Comparison of ENCODE assay signal across 20 mouse cellular contexts in the genomic region with DNA sequence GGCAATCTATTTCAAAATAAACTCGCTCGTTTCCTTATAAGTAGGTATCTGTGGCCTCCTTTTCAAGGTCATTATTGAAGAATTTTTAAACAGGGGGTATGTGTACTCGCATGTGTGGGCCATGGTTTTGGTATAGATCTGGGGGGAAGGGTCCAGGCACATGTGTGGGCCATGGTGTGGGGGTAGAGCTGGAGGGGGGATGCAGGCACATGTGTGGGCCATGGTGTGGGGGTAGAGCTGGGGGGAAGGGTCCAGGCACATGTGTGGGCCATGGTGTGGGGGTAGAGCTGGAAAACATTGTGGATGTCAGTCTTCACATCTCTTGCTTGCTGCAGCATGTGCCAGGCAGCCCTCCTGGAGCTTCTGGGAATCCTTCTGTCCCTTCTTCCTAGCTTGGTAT. TPM values are rescaled to one million over a fixed set of nuclear protein-coding genes. Genes with fewer than 3 reads are reported as not detected.
DNase-seq lines count a peak whose midpoint lies in the region; ATAC-seq lines count a peak whose summit lies in the region.
"Had no signal": no experiment of that assay in that cellular context is flagged by ENCODE, and none has a peak within 500 bp of the region (broad histone marks: within the 10 kb centered on the region; RNA-seq: fewer than 3 reads in every experiment).

No protein-coding gene starts in this region.

- H3K4me2 ChIP-seq in hindbrain, embryonic 15.5 days, result no peak overlapping the region
- H3K4me2 ChIP-seq in hindbrain, embryonic 16.5 days (ENCODE audit: low read length), result no peak overlapping the region
- H3K4me2 ChIP-seq in limb, embryonic 11.5 days (ENCODE audit: low read depth, severe bottlenecking), result no peak overlapping the region
- no peak overlapping the region for H3K4me2 ChIP-seq in midbrain, embryonic 15.5 days
- H3K4me2 ChIP-seq: embryonic facial prominence, embryonic 15.5 days had no signal

- ATAC-seq in hindbrain, embryonic 15.5 days (ENCODE audit: low FRiP score, low read depth), result no peak
- no peak for ATAC-seq in hindbrain, embryonic 16.5 days
- ATAC-seq in limb, embryonic 11.5 days (ENCODE audit: insufficient number of reproducible peaks, low FRiP score, low TSS enrichment, low read depth), result 0 out of 2 replicates have a peak, but pooled peaks have one; percentile 57
- ATAC-seq in midbrain, embryonic 15.5 days (replicated peaks), result no peak
- ATAC-seq: forebrain, embryonic 14.5 days had no signal

- H3K36me3 ChIP-seq in hindbrain, embryonic 15.5 days, result no peaks in the 10 kb centered on the region
- H3K36me3 ChIP-seq in hindbrain, embryonic 16.5 days (ENCODE audit: control insufficient read depth, insufficient read depth, low read length), result peaks cover 5% of the 10 kb centered on the region; the same call in 1 of the 2 replicates
- H3K36me3 ChIP-seq in limb, embryonic 11.5 days (ENCODE audit: control insufficient read depth, insufficient read depth, low read length), result no peaks in the 10 kb centered on the region
- peaks cover 13% of the 10 kb centered on the region for H3K36me3 ChIP-seq in limb, embryonic 10.5 days
- H3K36me3 ChIP-seq in midbrain, embryonic 15.5 days (replicated peaks), result no peaks in the 10 kb centered on the region
- H3K36me3 ChIP-seq in midbrain, embryonic 10.5 days, result peaks cover 13% of the 10 kb centered on the region

- no peaks in the 10 kb centered on the region for H3K9me3 ChIP-seq in hindbrain, embryonic 15.5 days
- no peaks in the 10 kb centered on the region for H3K9me3 ChIP-seq in hindbrain, embryonic 16.5 days (ENCODE audit: control insufficient read depth, low read length)
- no peaks in the 10 kb centered on the region for H3K9me3 ChIP-seq in limb, embryonic 11.5 days (ENCODE audit: control insufficient read depth, low read length)
- H3K9me3 ChIP-seq in limb, embryonic 10.5 days (replicated peaks), result no peaks in the 10 kb centered on the region
- H3K9me3 ChIP-seq in midbrain, embryonic 15.5 days, result no peaks in the 10 kb centered on the region
- H3K9me3 ChIP-seq in midbrain, embryonic 10.5 days (replicated peaks), result no peaks in the 10 kb centered on the region
- H3K9me3 ChIP-seq: embryonic facial prominence, embryonic 15.5 days; forebrain, embryonic 10.5 days; heart, embryonic 10.5 days had no signal

- H3K27ac ChIP-seq in hindbrain, embryonic 15.5 days (replicated peaks), result 0 out of 2 replicates have a peak overlapping the region, but pooled peaks have one; percentile 32
- H3K27ac ChIP-seq in hindbrain, embryonic 16.5 days (ENCODE audit: low read depth, low read length), result no peak overlapping the region
- no peak overlapping the region for H3K27ac ChIP-seq in limb, embryonic 11.5 days (replicated peaks; ENCODE audit: low read depth, low read length)
- no peak overlapping the region for H3K27ac ChIP-seq in limb, embryonic 10.5 days
- H3K27ac ChIP-seq in midbrain, embryonic 15.5 days, result peak overlapping the region; percentile 45; the same call in 1 of the 2 replicates
- H3K27ac ChIP-seq in midbrain, embryonic 10.5 days (replicated peaks), result no peak overlapping the region
- H3K27ac ChIP-seq: embryonic facial prominence, embryonic 15.5 days; forebrain, embryonic 10.5 days; heart, embryonic 10.5 days had no signal

- H3K27me3 ChIP-seq in hindbrain, embryonic 15.5 days, result no peaks in the 10 kb centered on the region
- no peaks in the 10 kb centered on the region for H3K27me3 ChIP-seq in hindbrain, embryonic 16.5 days (replicated peaks; ENCODE audit: control insufficient read depth, insufficient read depth, low read length)
- H3K27me3 ChIP-seq in limb, embryonic 11.5 days (ENCODE audit: control insufficient read depth, insufficient read depth, low read length), result no peaks in the 10 kb centered on the region
- H3K27me3 ChIP-seq in limb, embryonic 10.5 days (ENCODE audit: low read depth, poor library complexity, severe bottlenecking), result no peaks in the 10 kb centered on the region
- no peaks in the 10 kb centered on the region for H3K27me3 ChIP-seq in midbrain, embryonic 15.5 days (replicated peaks)
- no peaks in the 10 kb centered on the region for H3K27me3 ChIP-seq in midbrain, embryonic 10.5 days (ENCODE audit: low read depth, poor library complexity, severe bottlenecking)
- H3K27me3 ChIP-seq: embryonic facial prominence, embryonic 15.5 days had no signal

- H3K9ac ChIP-seq in hindbrain, embryonic 15.5 days, result no peak overlapping the region
- H3K9ac ChIP-seq in hindbrain, embryonic 16.5 days (ENCODE audit: low read depth, low read length), result no peak overlapping the region
- no peak overlapping the region for H3K9ac ChIP-seq in limb, embryonic 11.5 days (ENCODE audit: low read length)
- no peak overlapping the region for H3K9ac ChIP-seq in midbrain, embryonic 15.5 days
- H3K9ac ChIP-seq: embryonic facial prominence, embryonic 15.5 days had no signal

- DNase-seq in limb, embryonic 11.5 days (ENCODE audit: low spot score), result no peak
- no peak for DNase-seq in limb, embryonic 10.5 days (ENCODE audit: low spot score)
- no peak for DNase-seq in midbrain, embryonic 10.5 days (ENCODE audit: low spot score)
- DNase-seq: adrenal gland, adult 2 months; adrenal gland, postnatal 25 days; cerebellum, adult 18-20 months; cerebellum, adult 9-11 months; cerebellum, postnatal 36 days; heart, adult 18-20 months; heart, postnatal 10 days; heart, postnatal 4 days had no signal

- H3K4me1 ChIP-seq in hindbrain, embryonic 15.5 days (replicated peaks), result no peaks in the 10 kb centered on the region
- H3K4me1 ChIP-seq in hindbrain, embryonic 16.5 days (ENCODE audit: control insufficient read depth, insufficient read depth, low read depth, low read length), result no peaks in the 10 kb centered on the region; the same call in 1 of the 2 replicates
- H3K4me1 ChIP-seq in limb, embryonic 11.5 days (ENCODE audit: control insufficient read depth, insufficient read depth, low read length), result 0 out of 2 replicates have a peak, but pooled peaks cover 2% of the 10 kb centered on the region
- H3K4me1 ChIP-seq in limb, embryonic 10.5 days, result peaks cover 11% of the 10 kb centered on the region
- H3K4me1 ChIP-seq in midbrain, embryonic 15.5 days, result peaks cover 5% of the 10 kb centered on the region; the same call in 1 of the 2 replicates
- no peaks in the 10 kb centered on the region for H3K4me1 ChIP-seq in midbrain, embryonic 10.5 days
- H3K4me1 ChIP-seq: forebrain, embryonic 10.5 days; heart, embryonic 10.5 days had no signal

- 93% methylated on average over 3 of the region's 3 CpGs for WGBS in hindbrain, embryonic 15.5 days
- WGBS in hindbrain, embryonic 16.5 days, result 92% methylated on average over 3 of the region's 3 CpGs
- 86% methylated on average over 3 of the region's 3 CpGs for WGBS in limb, embryonic 11.5 days
- 89% methylated on average over 3 of the region's 3 CpGs for WGBS in limb, embryonic 10.5 days
- 88% methylated on average over 3 of the region's 3 CpGs for WGBS in midbrain, embryonic 15.5 days
- WGBS in midbrain, embryonic 10.5 days, result 91% methylated on average over 3 of the region's 3 CpGs

- no peak overlapping the region for H3K4me3 ChIP-seq in hindbrain, embryonic 15.5 days
- H3K4me3 ChIP-seq in hindbrain, embryonic 16.5 days (ENCODE audit: low read length), result no peak overlapping the region
- H3K4me3 ChIP-seq in limb, embryonic 11.5 days (ENCODE audit: low read depth, low read length), result no peak overlapping the region
- H3K4me3 ChIP-seq in limb, embryonic 10.5 days, result no peak overlapping the region
- H3K4me3 ChIP-seq in midbrain, embryonic 15.5 days, result no peak overlapping the region
- H3K4me3 ChIP-seq in midbrain, embryonic 10.5 days, result no peak overlapping the region
- H3K4me3 ChIP-seq: embryonic facial prominence, embryonic 15.5 days; erythroblast, embryonic 14.5 days; forebrain, embryonic 10.5 days; heart, embryonic 10.5 days had no signal

RNA-seq across cellular contexts. Expression of a gene that starts 47.3 kb away (rescaled TPM):
- polyA plus RNA-seq in hindbrain, embryonic 15.5 days (2015; fragmentation: Nextera tagmentation; extraction: Ambion mirVana), result 32.5 and 40.0 TPM in 2 replicates
- polyA plus RNA-seq in hindbrain, embryonic 16.5 days (2015; fragmentation: Nextera tagmentation; extraction: Ambion mirVana), result 9.5 and 20.7 TPM in 2 replicates
- 0.14 TPM in 1 of 2 replicates, not detected in the other for polyA plus RNA-seq in limb, embryonic 11.5 days (2014; fragmentation: Nextera tagmentation; extraction: Ambion mirVana)
- polyA plus RNA-seq in limb, embryonic 10.5 days (2016; fragmentation: Nextera tagmentation; extraction: Ambion mirVana), result not detected in 2 replicates
- polyA plus RNA-seq in midbrain, embryonic 15.5 days (2015; fragmentation: Nextera tagmentation; extraction: Ambion mirVana), result 28.3 and 33.3 TPM in 2 replicates
- 0.53 and 1.4 TPM in 2 replicates for polyA plus RNA-seq in midbrain, embryonic 10.5 days (2016; fragmentation: Nextera tagmentation; extraction: Ambion mirVana)
- polyA plus RNA-seq: erythroblast, embryonic 14.5 days; heart, embryonic 14.5 days had no signal

Comparison
In these comparisons a context has a peak if more than half of its experiments do, and no peak if none do; other contexts are left out.
1. H3K27ac ChIP-seq: peak in hindbrain, embryonic 15.5 days (single experiment) and midbrain, embryonic 15.5 days (single experiment); none in hindbrain, embryonic 16.5 days (single experiment), limb, embryonic 11.5 days (single experiment), limb, embryonic 10.5 days (single experiment) and midbrain, embryonic 10.5 days (single experiment).